Mouse (Mus musculus) intestine, embryonic 14.5 days (tissue): ENCODE results near the gene Rdx. TPM values are rescaled to one million over a fixed set of nuclear protein-coding genes. Genes with fewer than 3 reads are reported as not detected.

Source experiments
- ATAC-seq: fragments of 200-750 bp; cut with Nextera tagmentation; replicated peaks from 2 replicates; pipeline ENCODE4 v1.8.0; 2017; ENCODE audit warnings: low read depth, moderate number of reproducible peaks, moderate TSS enrichment, moderate library complexity; ENCODE audit not compliant: low FRiP score, low TSS enrichment
- DNase-seq: peaks from one replicate; pipeline ENCODE4 v3.0.0-alpha.2; 2018; ENCODE audit warnings: low spot score
- H3K27ac ChIP-seq: fragments of 300-500 bp; sonication (generic); 2 replicates; pipeline ENCODE4 v1.5.1; 2014; ENCODE audit warnings: low read depth, mild to moderate bottlenecking, control low read depth
- H3K27me3 ChIP-seq: fragments of 300-500 bp; sonication (generic); replicated peaks from 2 replicates; pipeline ENCODE4 v1.6.1; 2014; ENCODE audit warnings: low read length, control low read depth; ENCODE audit not compliant: control insufficient read depth, insufficient read depth
- H3K36me3 ChIP-seq: fragments of 300-500 bp; sonication (generic); 2 replicates; pipeline ENCODE4 v1.6.1; 2014; ENCODE audit warnings: low read length, control low read depth; ENCODE audit not compliant: control insufficient read depth, insufficient read depth
- H3K4me1 ChIP-seq: fragments of 300-500 bp; sonication (generic); replicated peaks from 2 replicates; pipeline ENCODE4 v1.6.1; 2014; ENCODE audit warnings: low read length, control low read depth, mixed read lengths; ENCODE audit not compliant: control insufficient read depth, insufficient read depth
- H3K4me2 ChIP-seq: fragments of 300-500 bp; sonication (generic); 2 replicates; pipeline ENCODE4 v1.6.1; 2014; ENCODE audit warnings: low read length
- H3K4me3 ChIP-seq: fragments of 300-500 bp; sonication (generic); 2 replicates; pipeline ENCODE4 v1.5.1; 2014; ENCODE audit warnings: low read depth, low read length, control low read depth, mixed read lengths
- H3K9ac ChIP-seq: fragments of 300-500 bp; sonication (generic); 2 replicates; pipeline ENCODE4 v1.6.1; 2014; ENCODE audit warnings: mild to moderate bottlenecking, low read length
- H3K9me3 ChIP-seq: fragments of 300-500 bp; sonication (generic); 2 replicates; pipeline ENCODE4 v1.6.1; 2016; ENCODE audit warnings: low read length, control low read depth; ENCODE audit not compliant: control insufficient read depth
- WGBS: fragments of 180-500 bp; shearing (Covaris S2); extraction: QIAGEN DNeasy Blood & Tissue Kit; methylation state at CpG from one replicate; pipeline ENCODE4 v1.1.7; 2014; 5-methylcytosine and 5-hydroxymethylcytosine counted together
- polyA plus RNA-seq: library from polyadenylated mRNA; unstranded; fragments of >200 nt; fragmentation: Nextera tagmentation; extraction: Ambion mirVana; gene quantifications from 2 replicates; pipeline ENCODE4 v1.2.1, GENCODE M21; 2014

The Rdx gene
- 98.6 and 114 TPM in 2 replicates for polyA plus RNA-seq

DNA sequence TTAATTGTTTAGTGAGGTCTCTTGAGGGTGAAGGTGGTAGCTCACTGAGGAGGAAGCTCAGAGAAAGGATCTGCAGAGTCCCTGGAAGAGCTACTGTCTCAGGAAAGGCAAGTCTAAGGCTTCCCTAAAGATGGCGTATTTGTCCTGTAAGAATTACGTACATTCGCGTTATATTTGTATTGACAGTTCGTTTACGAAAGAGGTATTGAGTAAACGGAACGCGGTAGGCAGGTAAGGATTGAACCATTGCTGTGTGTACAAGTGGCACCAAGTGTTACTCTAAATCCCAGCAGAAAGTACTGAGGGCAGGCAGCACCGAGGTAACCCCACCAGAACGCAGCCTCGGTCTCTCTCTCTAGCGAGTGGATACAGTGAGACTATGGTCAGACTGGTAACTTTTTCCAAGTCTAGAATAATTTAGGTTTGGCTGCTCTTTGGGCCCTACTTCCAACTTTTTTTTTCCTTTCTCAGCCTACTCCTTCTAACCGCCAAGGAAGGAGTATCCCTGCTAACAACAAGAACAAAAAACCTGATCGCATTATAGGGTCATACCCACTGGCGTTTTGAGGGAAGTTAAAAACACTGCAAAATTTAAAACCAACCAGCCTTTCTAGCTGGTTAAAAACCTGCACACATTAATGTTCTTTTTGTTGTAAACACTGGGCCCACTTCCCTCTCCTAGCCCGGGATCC lies at the start of gene Rdx:
Gene Rdx (plus strand): TSS at position 45 of the 692 bp plus-strand sequence.
- H3K9me3 ChIP-seq, result no peaks in the 10 kb centered on the region
- peak within 1 kb of the TSS; percentile 97 for H3K9ac ChIP-seq
- 2% methylated on average over 17 of the region's 17 CpGs for WGBS
- peak within 1 kb of the TSS; percentile 87 for H3K4me3 ChIP-seq
- H3K27me3 ChIP-seq, result peaks cover 27% of the 10 kb centered on the region
- H3K36me3 ChIP-seq, result no peaks in the 10 kb centered on the region
- H3K4me1 ChIP-seq, result peaks cover 17% of the 10 kb centered on the region
- H3K4me2 ChIP-seq, result peak within 1 kb of the TSS; percentile 66
- 0 out of 2 replicates have a peak, but pooled peaks have one; percentile 17 for ATAC-seq
- DNase-seq, result peak; percentile 79
- H3K27ac ChIP-seq, result peak within 1 kb of the TSS; percentile 99

DNA sequence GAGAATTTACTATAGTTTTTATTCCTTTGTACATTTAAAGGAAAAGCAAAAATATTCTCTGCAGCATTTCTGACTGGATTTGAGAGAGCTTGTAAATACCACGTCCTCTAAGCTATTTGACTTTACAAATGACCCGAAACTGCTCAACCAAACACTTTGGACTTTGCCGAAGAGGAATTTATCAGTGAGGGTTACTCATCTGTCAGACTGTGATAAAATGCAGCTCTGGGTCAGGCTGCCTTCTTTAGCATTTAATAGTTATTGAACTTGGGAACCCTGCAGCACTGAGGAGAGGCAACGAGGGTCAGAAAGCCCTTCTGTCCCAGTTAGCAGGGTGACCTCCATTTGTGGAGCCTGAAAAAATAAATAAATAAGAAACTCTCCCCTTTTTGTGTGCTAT lies 43.5 kb upstream of the Rdx start:
- ATAC-seq (no peak), DNase-seq (no peak)
- no peaks in the 10 kb centered on the region for H3K27me3 ChIP-seq
- H3K4me2 ChIP-seq, result no peak overlapping the region
- no peak overlapping the region for H3K4me3 ChIP-seq
- no peak overlapping the region for H3K9ac ChIP-seq
- H3K9me3 ChIP-seq, result no peaks in the 10 kb centered on the region
- H3K4me1 ChIP-seq, result no peaks in the 10 kb centered on the region; the same call in 1 of the 2 replicates
- no peaks in the 10 kb centered on the region for H3K36me3 ChIP-seq
- WGBS, result 16% methylated on average over 4 of the region's 4 CpGs
- no peak overlapping the region for H3K27ac ChIP-seq

DNA sequence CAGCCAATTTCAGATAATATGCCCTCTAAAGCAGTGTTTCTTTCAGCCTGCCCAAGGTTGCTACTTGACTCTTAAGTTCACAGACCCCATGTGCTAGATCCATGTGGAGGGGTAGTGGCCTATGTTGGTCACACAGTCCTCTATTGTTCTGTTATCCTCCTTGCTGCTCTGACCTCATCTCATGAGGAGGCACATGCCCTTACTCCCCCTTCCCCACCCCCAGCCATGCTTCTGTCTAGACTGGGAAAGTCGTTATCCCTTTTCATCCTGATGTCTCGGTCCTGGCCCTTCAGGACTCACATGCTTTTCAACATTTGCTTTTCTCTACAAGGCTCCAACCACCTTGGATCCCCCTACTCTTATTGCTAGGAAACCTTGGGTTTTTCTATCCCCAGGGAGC lies 39.6 kb upstream of the Rdx start:
- Histone ChIP-seq H3K9me3 (no peaks in the 10 kb centered on the region), H3K36me3 (no peaks in the 10 kb centered on the region), H3K27me3 (no peaks in the 10 kb centered on the region), H3K4me3 (no peak overlapping the region), H3K9ac (no peak overlapping the region), H3K4me2 (no peak overlapping the region), H3K4me1 (no peaks in the 10 kb centered on the region; the same call in 1 of the 2 replicates), H3K27ac (no peak overlapping the region)
- DNase-seq, result no peak
- 42% methylated on average over 2 of the region's 2 CpGs for WGBS
- no peak for ATAC-seq

DNA sequence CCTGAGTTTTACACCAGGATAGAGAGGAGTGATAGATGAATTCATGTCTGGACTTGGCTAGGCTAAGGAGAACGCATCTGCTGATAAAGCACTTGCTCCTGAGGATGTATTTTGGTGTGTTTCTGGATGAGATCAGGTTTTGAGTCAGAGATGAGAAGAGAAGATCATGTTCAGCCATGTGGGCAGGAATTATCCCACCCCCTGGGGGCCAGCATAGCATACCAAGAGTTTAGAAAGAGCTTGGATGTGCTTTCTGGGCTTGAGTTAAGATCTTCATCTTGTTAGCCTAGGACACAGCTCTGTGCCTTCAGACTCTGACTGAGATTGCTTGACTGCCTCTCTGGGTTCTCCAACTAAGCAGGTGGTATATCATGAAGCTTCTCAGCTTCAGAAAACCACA lies 38.5 kb upstream of the Rdx start:
- Histone ChIP-seq H3K9me3 (no peaks in the 10 kb centered on the region), H3K27ac (no peak overlapping the region), H3K4me2 (no peak overlapping the region), H3K4me3 (no peak overlapping the region), H3K27me3 (no peaks in the 10 kb centered on the region), H3K4me1 (no peaks in the 10 kb centered on the region; the same call in 1 of the 2 replicates), H3K9ac (no peak overlapping the region), H3K36me3 (no peaks in the 10 kb centered on the region)
- ATAC-seq, result no peak
- no peak for DNase-seq
- 66% methylated on average over 1 of the region's 1 CpGs for WGBS

DNA sequence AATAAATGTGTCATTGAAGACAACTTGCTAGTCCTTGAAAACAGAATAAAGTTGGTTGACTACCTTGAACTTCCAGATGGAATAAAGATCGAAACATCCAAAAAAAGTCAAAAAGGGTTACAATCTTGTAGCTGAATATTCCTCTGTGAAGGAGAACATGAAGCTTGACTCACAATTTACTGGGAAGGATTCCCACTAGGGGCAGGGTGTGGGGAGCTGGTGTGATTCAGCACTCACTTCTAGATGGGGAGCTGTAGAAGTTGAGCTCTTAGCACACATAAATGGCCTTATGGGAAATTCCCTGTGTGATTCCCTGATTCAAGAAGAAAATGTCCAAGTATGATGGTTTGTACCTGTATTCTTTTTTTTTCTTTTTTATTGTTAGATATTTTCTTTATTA lies 34.7 kb upstream of the Rdx start:
- WGBS, result 93% methylated on average over 1 of the region's 1 CpGs
- no peak overlapping the region for H3K27ac ChIP-seq

DNA sequence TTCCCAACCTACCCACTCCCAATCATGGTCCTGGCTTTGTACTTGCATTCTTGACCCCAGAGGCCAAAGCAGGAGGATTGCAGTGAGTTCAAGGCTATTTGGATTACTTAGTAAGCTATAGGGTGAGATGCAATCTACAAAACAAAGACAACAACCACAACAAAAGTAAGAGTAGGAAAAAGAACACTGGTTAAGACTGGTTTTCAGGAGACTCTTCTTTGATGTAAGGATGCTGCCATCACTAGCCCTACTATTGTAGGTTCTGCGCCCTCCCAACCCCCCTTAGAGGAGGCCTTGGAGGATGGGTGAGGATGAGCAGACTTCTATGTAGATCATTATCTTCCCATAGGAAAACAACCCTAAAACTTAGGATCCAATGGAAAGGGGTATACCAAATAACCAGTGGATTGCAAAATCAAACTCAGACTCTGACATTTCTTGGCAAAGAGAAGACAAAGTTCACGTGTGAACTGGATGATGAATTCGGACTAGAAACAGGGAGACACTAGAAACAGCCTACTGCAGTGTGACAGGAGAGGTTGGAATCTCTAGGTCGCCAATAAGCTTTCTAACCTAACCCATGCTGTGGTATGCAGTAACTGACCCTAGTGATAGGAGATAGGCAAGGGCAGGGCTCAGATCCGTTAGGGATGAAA lies 34.1 kb upstream of the Rdx start:
- DNase-seq, result no peak
- H3K27ac ChIP-seq, result no peak overlapping the region
- H3K27me3 ChIP-seq, result 0 out of 2 replicates have a peak, but pooled peaks cover 7% of the 10 kb centered on the region
- no peaks in the 10 kb centered on the region for H3K9me3 ChIP-seq
- no peak for ATAC-seq
- H3K4me2 ChIP-seq, result no peak overlapping the region
- H3K4me3 ChIP-seq, result no peak overlapping the region
- 74% methylated on average over 5 of the region's 5 CpGs for whole genome bisulfite sequencing
- no peaks in the 10 kb centered on the region for H3K4me1 ChIP-seq
- no peak overlapping the region for H3K9ac ChIP-seq
- H3K36me3 ChIP-seq, result no peaks in the 10 kb centered on the region

More for the DNA sequence above, 34.7 kb upstream of the Rdx start:
- DNase-seq, result no peak
- H3K9ac ChIP-seq, result no peak overlapping the region
- no peak overlapping the region for H3K4me2 ChIP-seq
- H3K27me3 ChIP-seq, result 0 out of 2 replicates have a peak, but pooled peaks cover 7% of the 10 kb centered on the region
- H3K36me3 ChIP-seq, result no peaks in the 10 kb centered on the region
- no peak overlapping the region for H3K4me3 ChIP-seq
- no peaks in the 10 kb centered on the region for H3K4me1 ChIP-seq
- no peaks in the 10 kb centered on the region for H3K9me3 ChIP-seq
- ATAC-seq, result no peak

DNA sequence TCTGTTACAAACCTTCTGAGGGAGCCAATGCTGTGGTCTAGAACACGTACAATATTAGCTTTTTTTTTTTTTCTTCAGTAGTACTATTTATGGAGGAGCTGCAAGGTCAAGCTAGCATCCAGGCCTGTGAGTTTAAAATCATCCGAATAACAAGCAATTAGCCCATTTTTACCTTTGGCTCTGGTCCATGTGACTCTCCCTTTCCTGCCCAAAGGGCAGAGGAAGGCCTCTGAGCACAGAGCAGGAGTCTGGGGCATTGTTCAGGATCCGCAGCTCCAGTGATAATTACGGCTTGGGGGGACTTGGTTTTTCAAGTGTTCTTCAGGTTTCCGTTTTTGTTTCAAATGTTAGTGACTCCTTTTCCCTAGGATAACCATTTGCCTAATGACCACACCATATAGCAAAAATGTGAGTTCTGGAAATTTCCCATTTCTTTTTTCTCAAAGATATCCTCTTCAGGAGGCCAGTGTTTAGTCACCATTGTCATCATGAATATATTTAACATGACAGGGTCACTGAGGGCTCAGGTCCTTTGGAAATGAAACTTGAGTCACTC lies 33.0 kb upstream of the Rdx start:
- no peaks in the 10 kb centered on the region for H3K9me3 ChIP-seq
- H3K4me1 ChIP-seq, result no peaks in the 10 kb centered on the region
- H3K9ac ChIP-seq, result no peak overlapping the region
- WGBS, result 74% methylated on average over 5 of the region's 5 CpGs
- no peak overlapping the region for H3K4me3 ChIP-seq
- no peak for DNase-seq
- H3K27ac ChIP-seq, result no peak overlapping the region
- no peak overlapping the region for H3K4me2 ChIP-seq
- 0 out of 2 replicates have a peak, but pooled peaks cover 7% of the 10 kb centered on the region for H3K27me3 ChIP-seq
- H3K36me3 ChIP-seq, result no peaks in the 10 kb centered on the region
- ATAC-seq, result no peak

DNA sequence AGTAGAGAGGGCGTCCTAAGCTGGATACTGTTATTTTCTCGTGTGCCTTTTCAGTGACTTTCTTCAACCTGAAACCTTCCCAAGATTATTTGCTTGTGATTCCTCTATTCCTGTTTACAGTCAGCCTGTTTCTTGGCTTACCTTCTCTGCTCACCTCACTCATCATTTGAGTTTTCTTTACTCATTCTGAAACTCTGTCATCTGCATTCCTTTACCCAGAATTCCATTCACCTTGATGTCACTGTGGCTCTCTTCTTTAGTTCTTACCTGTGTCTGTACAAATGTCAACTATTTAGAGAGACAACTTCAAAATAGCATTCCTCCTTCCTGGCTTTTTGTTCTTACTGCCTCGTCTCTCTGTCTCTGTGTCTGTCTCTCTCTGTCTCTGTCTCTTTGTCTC lies 29.9 kb upstream of the Rdx start:
- Histone ChIP-seq H3K4me2 (no peak overlapping the region), H3K4me3 (no peak overlapping the region), H3K27me3 (peaks cover 7% of the 10 kb centered on the region; the same call in 1 of the 2 replicates), H3K27ac (no peak overlapping the region), H3K36me3 (no peaks in the 10 kb centered on the region), H3K4me1 (no peaks in the 10 kb centered on the region), H3K9ac (no peak overlapping the region), H3K9me3 (no peaks in the 10 kb centered on the region)
- 76% methylated on average over 3 of the region's 3 CpGs for WGBS
- ATAC-seq (no peak), DNase-seq (no peak)
